Mouse (Mus musculus) G1E (cell line): Measurements from ENCODE around the gene Krtap9-5. TPM values are rescaled to one million over a fixed set of nuclear protein-coding genes. Genes with fewer than 3 reads are reported as not detected.
A peak's percentile ranks its signal among the peaks of the same experiment; 100 is the strongest.

Experiments
- ATAC-seq: 2 replicates; pipeline ENCODE4 v1.8.0; 2016; ENCODE audit warnings: mild to moderate bottlenecking; ENCODE audit not compliant: insufficient number of reproducible peaks, poor library complexity, low FRiP score, severe bottlenecking; ENCODE audit errors: extremely low read depth
- DNase-seq: peaks from one replicate; pipeline ENCODE4 v3.0.0; 2012; ENCODE audit warnings: low spot score
- H3K27me3 ChIP-seq: 2 replicates; pipeline ENCODE4 v1.6.1; 2012; ENCODE audit warnings: mild to moderate bottlenecking, low read length, inconsistent platforms; ENCODE audit not compliant: insufficient read depth
- H3K36me3 ChIP-seq: replicated peaks from 2 replicates; pipeline ENCODE3; 2012; ENCODE audit warnings: mild to moderate bottlenecking, inconsistent platforms
- H3K4me1 ChIP-seq: 2 replicates; pipeline ENCODE4 v1.6.1; 2012; ENCODE audit warnings: low read depth, low read length, inconsistent platforms, mixed read lengths; ENCODE audit not compliant: insufficient read depth
- H3K4me3 ChIP-seq: 2 replicates; pipeline ENCODE4 v1.5.1; 2012; ENCODE audit warnings: low read depth, mild to moderate bottlenecking, inconsistent platforms, low read length, moderate library complexity, mixed read lengths
- H3K9me3 ChIP-seq: replicated peaks from 2 replicates; pipeline ENCODE4 v1.6.1; 2012; ENCODE audit warnings: inconsistent platforms
- CTCF ChIP-seq: IDR thresholded peaks from 2 replicates; pipeline ENCODE4 v1.5.1; 2012; ENCODE audit warnings: low read depth, low read length, inconsistent platforms, mixed read lengths
- GATA1 ChIP-seq: IDR thresholded peaks from 2 replicates; pipeline ENCODE4 v1.6.1; 2012; ENCODE audit warnings: borderline replicate concordance, low read length, inconsistent platforms, mixed read lengths
- GATA2 ChIP-seq: IDR thresholded peaks from 2 replicates; pipeline ENCODE4 v1.6.1; 2012; ENCODE audit warnings: low read depth, low read length, inconsistent platforms, borderline replicate concordance
- POLR2AphosphoS5 ChIP-seq: IDR thresholded peaks from 2 replicates; pipeline ENCODE4 v1.6.1; 2012; ENCODE audit warnings: low read depth, low read length, inconsistent platforms; ENCODE audit not compliant: insufficient replicate concordance
- TAL1 ChIP-seq: conservative IDR thresholded peaks from 2 replicates; pipeline ENCODE4 v1.6.1; 2012; ENCODE audit warnings: low read depth, low read length, inconsistent platforms, mixed read lengths
- polyA plus RNA-seq: library from polyadenylated mRNA; stranded (reverse); fragments of >175 nt; gene quantifications from 2 replicates; pipeline ENCODE4 v1.2.3, GENCODE M21; 2012
- total RNA-seq, 2 experiments: library from RNA; stranded (forward) in 1 of 2; stranded (reverse) in 1 of 2; fragments of 200-1000 nt in 1 of 2; fragments of >200 nt in 1 of 2; fragmentation: Nextera tagmentation in 1 of 2; gene quantifications; 2 replicates each; pipeline ENCODE4 v1.2.3; 2014 to 2017

Krtap9-5 gene
- total RNA-seq (2014; fragmentation: Nextera tagmentation) (not detected in 2 replicates), total RNA-seq (2017) (not detected in 2 replicates), polyA plus RNA-seq (not detected in 2 replicates)

- 0 out of 2 replicates have a peak within 1 kb of the TSS, but pooled peaks have one; percentile 6 for H3K4me3 ChIP-seq
- TF ChIP-seq CTCF: no peak
- TF ChIP-seq GATA2: no peak
- TF ChIP-seq POLR2AphosphoS5: no peak
- no peak for TF ChIP-seq TAL1
- TF ChIP-seq GATA1: no peak
- H3K36me3 ChIP-seq: no peaks in the 10 kb centered on the region
- no peaks in the 10 kb centered on the region; the same call in 1 of the 2 replicates for H3K27me3 ChIP-seq
- ATAC-seq (no peak), DNase-seq (no peak)
- no peaks in the 10 kb centered on the region for H3K4me1 ChIP-seq
- H3K9me3 ChIP-seq: peaks cover 23% of the 10 kb centered on the region
Measured at GRCm38 (mm10) chr11:99948175-99948574, at the start of gene Krtap9-5. Gene Krtap9-5, plus strand, starts transcription at chr11:99948475.

GRCm38 (mm10) chr11:99907620-99908019, 40.7 kb upstream of the Krtap9-5 start, which contains the start of gene Krtap31-1:
Gene Krtap31-1, plus strand, starts transcription at chr11:99907920.
- H3K9me3 ChIP-seq: peaks cover 19% of the 10 kb centered on the region
- no peaks in the 10 kb centered on the region for H3K27me3 ChIP-seq
- no peak for TF ChIP-seq TAL1
- TF ChIP-seq POLR2AphosphoS5: no peak
- no peak for TF ChIP-seq CTCF
- no peak for TF ChIP-seq GATA2
- TF ChIP-seq GATA1: no peak
- DNase-seq (no peak), ATAC-seq (no peak)
- no peak within 1 kb of the TSS for H3K4me3 ChIP-seq
- H3K36me3 ChIP-seq: no peaks in the 10 kb centered on the region
- H3K4me1 ChIP-seq: no peaks in the 10 kb centered on the region

- no peaks in the 10 kb centered on the region for H3K4me1 ChIP-seq
- H3K27me3 ChIP-seq: no peaks in the 10 kb centered on the region
Measured at GRCm38 (mm10) chr11:99914451-99914850, 33.8 kb upstream of the Krtap9-5 start, which contains the start of gene Gm11565. Gene Gm11565, plus strand, starts transcription at chr11:99914751.

GRCm38 (mm10) chr11:99935991-99936390, 12.3 kb upstream of the Krtap9-5 start, which contains the start of gene Krtap31-2:
Gene Krtap31-2, plus strand, starts transcription at chr11:99936291.
- H3K36me3 ChIP-seq: no peaks in the 10 kb centered on the region
- ATAC-seq (no peak), DNase-seq (no peak)
- no peaks in the 10 kb centered on the region for H3K27me3 ChIP-seq
- no peak within 1 kb of the TSS for H3K4me3 ChIP-seq
- TF ChIP-seq GATA1 (no peak), GATA2 (no peak)
- peaks cover 25% of the 10 kb centered on the region for H3K9me3 ChIP-seq
- H3K4me1 ChIP-seq: no peaks in the 10 kb centered on the region

More at GRCm38 (mm10) chr11:99914451-99914850, 33.8 kb upstream of the Krtap9-5 start, which contains the start of gene Gm11565:
- H3K36me3 ChIP-seq: no peaks in the 10 kb centered on the region
- ATAC-seq: no peak
- no peak within 1 kb of the TSS for H3K4me3 ChIP-seq
- no peak for DNase-seq
- H3K9me3 ChIP-seq: peaks cover 31% of the 10 kb centered on the region
- no peak for TF ChIP-seq GATA1
- no peak for TF ChIP-seq CTCF
- no peak for TF ChIP-seq TAL1
- no peak for TF ChIP-seq GATA2
- TF ChIP-seq POLR2AphosphoS5: no peak

- no peaks in the 10 kb centered on the region for H3K4me1 ChIP-seq
- ATAC-seq (no peak), DNase-seq (no peak)
- H3K4me3 ChIP-seq: no peak overlapping the region
- H3K27me3 ChIP-seq: no peaks in the 10 kb centered on the region
- no peak for TF ChIP-seq GATA2
- TF ChIP-seq GATA1: no peak
- no peak for TF ChIP-seq POLR2AphosphoS5
- no peak for TF ChIP-seq TAL1
- no peak for TF ChIP-seq CTCF
- H3K36me3 ChIP-seq: no peaks in the 10 kb centered on the region
- peaks cover 15% of the 10 kb centered on the region for H3K9me3 ChIP-seq
Measured at GRCm38 (mm10) chr11:99937751-99938264, 10.5 kb upstream of the Krtap9-5 start.

GRCm38 (mm10) chr11:99964213-99964612, 15.9 kb downstream of the Krtap9-5 start:
- DNase-seq: no peak
- Histone ChIP-seq H3K4me1 (no peaks in the 10 kb centered on the region), H3K36me3 (no peaks in the 10 kb centered on the region), H3K4me3 (no peak overlapping the region), H3K27me3 (0 out of 2 replicates have a peak, but pooled peaks cover 2% of the 10 kb centered on the region), H3K9me3 (peaks cover 29% of the 10 kb centered on the region)
- no peak for TF ChIP-seq POLR2AphosphoS5
- TF ChIP-seq CTCF: no peak
- no peak for TF ChIP-seq GATA2
- TF ChIP-seq GATA1: no peak
- no peak for TF ChIP-seq TAL1
- ATAC-seq: no peak
